Mouse (Mus musculus) G1E-ER4 (cell line): Measurements from ENCODE around the gene Gpr143. TPM values are rescaled to one million over a fixed set of nuclear protein-coding genes. Genes with fewer than 3 reads are reported as not detected.

Experiments
- GATA1 ChIP-seq: IDR thresholded peaks from one replicate; pipeline ENCODE4 v1.8.0; 2012; ENCODE audit warnings: low read length, inconsistent platforms
- polyA plus RNA-seq: library from polyadenylated mRNA; stranded (reverse); fragments of >175 nt; gene quantifications from 2 replicates; pipeline ENCODE4 v1.2.3, GENCODE M21; 2012

The Gpr143 gene
- polyA plus RNA-seq: not detected in 2 replicates

DNA sequence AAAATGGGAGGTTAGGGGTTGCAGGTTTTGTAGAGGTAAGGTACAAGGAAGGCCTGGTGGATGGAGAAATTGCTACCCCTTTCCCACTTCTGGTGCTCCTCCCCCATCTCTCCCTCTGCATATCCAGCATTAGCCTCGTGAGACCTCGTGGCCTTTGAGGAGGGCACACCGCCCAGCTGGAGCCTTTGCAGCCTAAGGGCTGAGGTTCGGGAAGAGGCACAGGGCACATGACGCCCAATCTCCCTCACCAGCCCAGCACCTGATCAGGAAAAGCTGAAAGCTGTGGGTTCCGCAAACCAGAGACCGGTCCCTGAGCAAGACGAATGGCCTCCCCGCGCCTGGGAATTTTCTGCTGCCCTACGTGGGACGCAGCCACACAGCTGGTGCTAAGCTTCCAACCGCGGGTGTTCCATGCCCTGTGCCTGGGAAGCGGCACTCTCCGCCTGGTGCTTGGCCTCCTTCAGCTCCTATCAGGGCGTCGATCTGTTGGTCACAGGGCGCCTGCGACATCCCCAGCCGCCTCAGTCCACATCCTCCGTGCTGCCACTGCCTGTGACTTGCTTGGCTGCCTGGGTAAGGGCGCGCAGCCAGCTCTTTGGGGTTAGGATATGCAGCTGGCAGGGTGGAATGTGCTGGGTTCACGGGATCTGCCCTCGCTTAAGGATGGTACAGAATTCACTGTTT lies at the start of gene Gpr143:
Gpr143 (plus strand) TSS at position 202 of the 684 bp plus-strand sequence.
- no peak for TF ChIP-seq GATA1

DNA sequence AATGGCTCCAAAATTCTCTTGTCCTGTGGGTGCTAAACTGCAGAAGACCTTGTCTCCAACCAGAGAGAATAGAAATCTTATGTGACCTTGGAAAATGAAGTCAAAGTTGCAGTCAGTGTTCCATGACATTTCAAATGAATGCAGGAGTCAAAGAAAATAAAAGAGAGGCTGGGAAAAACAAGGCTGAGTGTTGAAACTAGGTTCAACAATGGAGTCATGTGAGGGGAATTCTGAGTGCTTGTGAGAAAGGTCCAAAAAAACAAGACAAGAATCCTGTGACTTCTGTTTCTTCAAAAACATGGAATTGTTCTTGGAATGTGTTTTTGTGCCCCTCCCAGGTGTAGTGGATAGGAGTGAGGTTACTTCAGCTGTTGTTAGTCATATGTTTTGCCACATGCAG lies 46.4 kb upstream of the Gpr143 start:
- TF ChIP-seq GATA1: no peak

DNA sequence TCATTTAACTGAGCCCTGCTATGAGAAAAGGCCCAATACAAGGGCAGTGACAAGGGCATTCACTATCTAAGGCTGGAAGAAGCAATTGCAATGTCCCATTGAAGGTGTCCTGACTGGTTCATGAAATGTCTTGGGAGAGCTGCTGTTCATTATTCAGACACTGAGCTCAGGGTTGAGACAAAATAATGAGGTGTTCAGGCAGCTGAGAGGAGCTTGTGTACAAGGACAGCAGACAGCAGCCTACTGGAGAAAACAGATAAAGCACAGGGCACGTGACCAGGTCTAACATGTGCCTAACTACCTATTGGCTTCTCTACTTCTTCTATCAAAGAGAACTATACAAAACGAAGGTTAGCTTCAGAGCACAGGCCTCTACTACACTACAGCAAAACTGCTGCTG lies 43.5 kb upstream of the Gpr143 start:
- no peak for TF ChIP-seq GATA1

DNA sequence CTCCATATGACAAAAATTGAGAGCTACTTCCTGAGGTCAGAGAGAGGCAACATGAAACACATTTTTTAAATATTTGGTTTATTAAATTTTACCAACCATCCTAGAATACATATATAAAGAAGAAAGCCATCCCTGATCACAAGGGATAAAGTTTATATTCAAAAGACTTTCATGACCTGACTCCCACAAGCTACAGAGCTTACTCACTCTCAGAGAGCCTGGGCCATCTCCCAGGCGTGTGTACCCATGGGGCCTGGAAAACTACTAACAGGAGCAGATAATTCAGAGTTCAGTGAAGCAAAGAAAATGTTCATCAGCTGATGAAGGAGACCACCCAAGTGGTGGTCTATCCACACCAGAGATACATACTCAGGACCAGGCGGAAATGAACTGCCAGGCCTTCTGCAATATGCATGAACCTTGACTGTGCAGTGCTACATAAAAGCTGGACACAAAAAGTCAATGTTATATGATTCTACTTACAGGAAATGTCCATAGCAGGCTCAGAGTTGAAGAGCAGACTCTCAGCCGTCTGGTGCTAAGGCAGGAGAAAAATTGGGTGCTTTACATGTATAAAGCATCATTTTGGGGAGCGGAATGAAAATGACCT lies 42.9 kb upstream of the Gpr143 start:
- TF ChIP-seq GATA1: no peak

DNA sequence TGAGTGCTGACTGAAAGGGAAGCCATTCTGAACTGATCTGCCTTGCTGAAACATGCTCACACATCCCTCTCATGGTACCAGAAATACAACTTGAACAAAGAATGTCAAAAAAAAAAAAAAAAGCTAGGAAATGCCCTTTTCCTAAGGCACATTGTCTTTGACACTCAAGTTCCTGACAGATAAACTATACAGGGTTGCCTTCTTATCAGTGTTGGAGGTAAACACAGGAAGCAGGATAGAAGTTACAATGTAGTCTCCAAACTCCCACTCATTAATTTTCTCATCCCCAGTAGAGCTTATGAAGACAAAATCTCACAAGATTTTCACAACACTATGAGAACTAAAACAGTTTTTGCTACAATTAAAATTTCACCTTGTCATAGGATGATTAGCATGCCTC lies 38.1 kb upstream of the Gpr143 start:
- TF ChIP-seq GATA1: no peak

DNA sequence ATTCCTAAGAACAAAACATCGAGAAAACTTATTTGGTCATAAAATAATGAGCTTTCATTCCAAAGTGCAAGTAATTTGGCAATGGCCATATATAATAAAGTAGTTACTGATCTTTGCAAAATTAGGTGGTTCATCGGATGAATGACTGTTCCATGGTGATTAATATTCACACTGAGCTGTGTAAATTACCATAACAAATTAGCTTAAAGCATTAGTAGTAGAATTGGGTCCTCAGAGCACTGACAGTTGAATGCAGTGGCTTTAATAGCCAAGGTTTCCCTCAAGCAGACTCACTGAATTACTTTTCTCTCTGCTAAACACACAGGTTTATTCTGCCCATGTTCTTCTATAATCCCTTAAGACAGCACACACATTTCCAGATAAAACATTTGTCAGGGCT lies 35.8 kb upstream of the Gpr143 start:
- no peak for TF ChIP-seq GATA1

DNA sequence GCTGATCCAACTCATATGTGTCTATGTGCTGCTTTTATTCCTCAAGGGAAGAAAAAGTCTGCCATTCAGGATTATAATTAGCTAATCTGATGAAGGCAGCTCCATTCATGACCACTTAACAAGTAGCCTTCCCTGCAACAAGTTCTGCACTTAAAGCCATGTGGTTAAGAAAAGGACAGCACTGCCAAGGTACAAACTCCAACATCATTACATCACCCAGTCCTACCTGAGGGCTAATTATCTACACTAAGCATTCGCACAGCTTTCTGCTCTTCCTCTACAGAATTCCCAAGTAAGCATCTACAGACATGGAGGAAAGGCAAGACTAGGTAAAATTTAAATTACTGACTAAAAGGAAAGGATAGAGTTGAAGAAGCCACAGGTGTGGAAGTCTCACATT lies 25.9 kb upstream of the Gpr143 start:
- no peak for TF ChIP-seq GATA1

DNA sequence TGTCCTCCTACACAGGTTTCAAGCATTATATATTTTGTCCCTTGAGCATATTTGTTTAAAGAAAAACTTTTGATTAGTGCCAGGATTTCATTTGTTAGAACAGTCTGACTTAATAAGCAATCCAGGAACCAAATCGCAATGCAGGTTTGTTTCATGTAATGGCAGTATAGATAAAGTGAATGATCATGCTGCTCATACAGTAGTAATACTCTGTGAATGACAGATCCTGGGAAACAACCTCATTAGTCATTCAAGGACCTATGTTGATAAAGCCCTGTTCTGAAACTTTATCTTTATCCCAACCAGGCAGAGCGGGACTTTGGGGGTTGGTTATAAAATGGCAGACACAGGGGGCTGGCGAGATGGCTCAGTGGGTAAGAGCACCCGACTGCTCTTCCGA lies 25.4 kb upstream of the Gpr143 start:
- TF ChIP-seq GATA1: no peak

DNA sequence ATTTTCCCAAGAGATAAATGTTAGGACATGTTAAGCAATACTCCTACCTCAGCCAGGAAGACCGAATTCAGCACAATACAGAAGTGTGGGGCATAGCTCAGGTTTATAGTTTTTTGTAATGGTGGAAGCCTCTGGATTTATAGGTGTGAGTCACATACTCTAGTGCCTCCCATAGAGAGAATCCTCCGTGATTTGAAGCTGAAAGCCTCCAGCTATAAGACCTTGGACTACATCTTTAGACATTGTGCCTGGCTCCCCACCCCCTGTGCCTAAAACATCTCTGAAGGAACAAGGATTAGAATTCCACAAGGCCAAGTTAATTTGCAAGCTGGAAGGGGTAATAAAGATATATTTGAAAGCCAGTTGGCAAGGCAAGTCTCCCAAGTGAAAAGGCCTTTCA lies 19.3 kb upstream of the Gpr143 start:
- no peak for TF ChIP-seq GATA1

DNA sequence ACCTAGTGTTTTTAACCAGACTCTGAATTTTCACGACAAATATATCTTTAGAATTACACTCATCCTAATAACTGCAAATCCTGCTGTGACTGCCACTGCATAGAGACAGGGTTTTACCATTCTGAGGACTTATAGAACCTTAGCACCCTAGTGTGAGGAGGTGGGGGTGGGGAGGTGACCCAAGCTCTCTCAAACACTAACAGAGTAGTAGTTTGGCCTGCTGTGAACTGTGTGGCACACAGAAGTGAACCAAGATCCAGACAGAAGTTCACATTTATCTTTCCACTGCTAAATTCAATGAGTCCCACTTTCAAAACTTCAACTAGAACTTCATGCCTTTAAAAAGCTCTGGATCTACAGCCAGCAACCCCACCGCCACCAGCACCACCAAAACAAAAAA lies 18.9 kb upstream of the Gpr143 start:
- no peak for TF ChIP-seq GATA1

DNA sequence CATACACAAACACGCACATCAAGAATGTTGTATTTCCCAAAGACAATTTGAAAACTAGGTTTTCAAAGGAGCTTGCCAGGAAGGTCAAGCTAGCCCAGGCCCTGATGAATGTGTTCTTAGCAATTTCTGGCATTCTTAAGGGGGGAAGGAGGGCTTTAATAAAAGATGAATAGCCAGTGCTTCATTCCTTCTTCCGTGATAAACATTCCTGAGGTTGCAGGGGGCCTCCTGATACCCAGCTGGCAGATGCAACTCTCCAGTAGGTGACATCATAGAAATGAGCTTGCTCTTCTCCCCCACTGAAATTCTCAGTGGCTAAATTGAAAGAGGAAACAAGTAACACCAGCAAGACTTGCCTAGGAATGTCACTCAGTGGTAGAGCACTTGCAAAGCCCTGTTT lies 17.6 kb upstream of the Gpr143 start:
- no peak for TF ChIP-seq GATA1

DNA sequence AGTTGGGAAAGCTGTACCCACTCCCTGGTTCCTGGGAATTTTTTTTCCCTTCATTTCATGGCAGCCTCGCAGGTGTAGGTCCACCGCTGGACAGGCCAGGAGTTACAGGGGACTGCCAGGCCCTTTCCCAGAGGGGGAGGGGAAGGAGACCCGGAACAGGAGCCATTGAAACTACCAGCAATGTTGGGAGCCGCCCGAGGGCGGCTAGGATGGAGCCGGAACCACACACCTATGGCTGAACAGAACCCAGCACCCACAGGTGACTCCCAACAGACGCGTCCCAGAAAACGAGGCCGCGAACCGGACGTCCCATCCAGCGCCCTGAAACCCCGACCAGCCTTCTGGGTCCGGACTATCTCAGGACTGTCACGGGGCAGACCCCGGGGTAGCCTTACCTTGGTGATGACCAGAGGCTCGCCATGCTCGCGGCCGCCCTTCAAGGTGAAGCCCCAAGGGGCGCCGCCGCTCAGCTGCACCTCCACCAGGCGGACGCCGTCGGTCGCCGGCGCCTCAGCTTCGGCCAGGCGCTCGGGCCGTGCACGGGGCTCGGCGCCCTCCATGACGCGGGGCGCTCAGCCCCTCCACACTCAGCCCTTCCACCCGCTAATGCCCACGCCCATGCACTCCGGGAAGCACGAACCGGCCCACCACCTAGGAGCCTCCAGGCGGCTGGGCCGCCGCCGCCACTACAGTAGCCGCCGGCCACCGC lies 12.7 kb upstream of the Gpr143 start, which contains the start of gene Shroom2:
Shroom2 (minus strand) TSS at position 575 of the 709 bp plus-strand sequence.
- TF ChIP-seq GATA1: no peak

DNA sequence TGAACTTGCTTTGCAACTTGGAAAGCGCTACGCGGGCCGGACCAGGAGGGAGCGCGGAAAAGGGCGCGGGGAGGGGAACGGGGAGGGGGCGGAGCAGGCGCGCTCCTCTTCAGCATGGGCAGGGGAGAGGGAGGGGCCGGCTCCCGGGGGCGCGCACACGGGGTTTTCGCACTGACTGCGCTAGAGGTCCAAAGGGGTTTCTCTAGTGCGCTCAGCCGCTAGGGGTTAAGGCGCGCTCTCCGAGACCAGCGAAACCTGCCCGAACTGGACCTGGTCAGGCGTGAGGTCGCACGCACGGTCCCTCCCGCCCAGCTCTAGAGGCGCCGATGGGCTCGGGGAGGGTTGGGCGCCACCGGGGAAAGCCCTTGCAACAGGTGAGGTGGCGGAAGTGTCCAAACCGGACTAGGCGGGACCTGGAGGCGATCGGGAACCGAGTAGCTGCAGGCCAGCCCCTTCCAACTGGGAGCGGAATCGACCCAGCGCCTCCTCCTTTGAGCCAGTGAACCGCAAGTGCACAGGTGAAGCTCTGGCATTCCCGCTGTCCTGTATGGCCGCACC lies 12.0 kb upstream of the Gpr143 start:
- TF ChIP-seq GATA1: no peak

DNA sequence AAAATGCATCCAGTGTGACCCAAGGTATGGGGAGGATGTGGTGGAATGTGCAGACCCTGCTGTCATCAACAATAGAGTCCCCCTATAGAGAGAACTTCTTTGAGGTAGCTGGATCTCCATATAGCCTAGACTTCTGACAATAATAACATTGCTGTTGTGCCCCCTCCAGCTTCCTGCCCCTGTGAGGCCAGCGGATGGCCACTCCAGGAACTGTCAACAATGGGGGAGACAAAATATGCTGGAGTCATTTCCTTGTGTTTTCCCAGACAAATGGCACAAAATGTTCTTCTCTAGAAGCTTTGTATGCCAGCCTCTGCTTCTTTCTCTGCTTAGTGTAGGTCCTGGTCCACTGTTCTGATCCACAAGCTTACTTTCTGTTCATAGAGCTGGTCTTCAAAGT lies 6.4 kb downstream of the Gpr143 start:
- TF ChIP-seq GATA1: no peak

DNA sequence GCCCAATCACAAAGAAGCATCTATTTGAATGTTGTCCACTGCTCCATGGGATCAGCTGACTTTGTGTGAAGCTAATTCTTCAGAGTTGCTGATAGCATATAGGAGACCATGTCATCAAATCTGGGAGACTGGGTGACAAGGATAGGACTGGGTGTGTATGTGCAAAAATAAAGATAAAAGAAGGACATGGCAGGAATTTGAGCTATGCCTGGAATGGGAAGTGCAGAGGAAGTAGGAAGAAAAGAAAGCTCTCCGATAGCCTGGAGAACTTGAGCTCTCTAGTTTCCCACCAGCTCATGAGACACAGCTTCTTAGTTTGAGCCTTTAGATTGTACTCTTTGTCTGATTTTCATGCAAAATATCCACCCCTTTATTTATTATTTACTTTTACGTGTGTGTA lies 6.9 kb downstream of the Gpr143 start:
- no peak for TF ChIP-seq GATA1

DNA sequence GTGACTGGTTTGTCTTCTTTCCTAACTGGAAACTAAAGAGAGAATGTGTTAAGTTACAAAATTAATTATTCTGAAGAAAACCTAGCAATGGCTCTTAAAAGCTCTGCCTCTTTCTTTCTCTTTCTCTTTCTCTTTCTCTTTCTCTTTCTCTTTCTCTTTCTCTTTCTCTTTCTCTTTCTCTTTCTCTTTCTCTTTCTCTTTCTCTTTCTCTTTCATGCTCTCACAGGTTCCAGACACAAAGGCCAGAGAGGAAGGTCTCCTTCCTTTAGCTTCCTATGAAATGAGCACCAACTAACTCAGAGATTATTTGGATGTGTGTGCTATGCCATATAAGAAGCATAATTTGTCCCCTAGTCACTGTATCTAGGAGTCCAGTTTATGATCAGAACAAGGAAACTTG lies 23.6 kb downstream of the Gpr143 start:
- no peak for TF ChIP-seq GATA1
